Mouse (Mus musculus) kidney, embryonic 14.5 days (tissue): ENCODE data around the gene Yeats4. TPM values are rescaled to one million over a fixed set of nuclear protein-coding genes. Genes with fewer than 3 reads are reported as not detected.
"Not testable (repeated sequence)": the region's sequence is repeated elsewhere in the genome, so short reads cannot be mapped to it uniquely, and the experiment has no call there.

Experiments
- ATAC-seq: fragments of 200-750 bp; cut with Nextera tagmentation; 2 replicates; pipeline ENCODE4 v1.8.0; 2017; ENCODE audit warnings: moderate number of reproducible peaks, mild to moderate bottlenecking, moderate TSS enrichment, moderate library complexity; ENCODE audit not compliant: low FRiP score, low TSS enrichment
- H3K27ac ChIP-seq: fragments of 300-500 bp; sonication (generic); 2 replicates; pipeline ENCODE4 v1.5.1; 2014; ENCODE audit warnings: low read depth, mild to moderate bottlenecking, low read length, moderate library complexity, mixed read lengths
- H3K27me3 ChIP-seq: fragments of 300-500 bp; sonication (generic); 2 replicates; pipeline ENCODE4 v1.6.1; 2014; ENCODE audit warnings: mild to moderate bottlenecking, low read length; ENCODE audit not compliant: control insufficient read depth, insufficient read depth
- H3K36me3 ChIP-seq: fragments of 300-500 bp; sonication (generic); 2 replicates; pipeline ENCODE4 v1.6.1; 2014; ENCODE audit warnings: low read length, mixed read lengths; ENCODE audit not compliant: control insufficient read depth, insufficient read depth
- H3K4me1 ChIP-seq: fragments of 300-500 bp; sonication (generic); 2 replicates; pipeline ENCODE4 v1.6.1; 2014; ENCODE audit warnings: low read length, mixed read lengths; ENCODE audit not compliant: control insufficient read depth, insufficient read depth
- H3K4me2 ChIP-seq: fragments of 300-500 bp; sonication (generic); replicated peaks from 2 replicates; pipeline ENCODE4 v1.6.1; 2014; ENCODE audit warnings: low read depth, mild to moderate bottlenecking, low read length
- H3K4me3 ChIP-seq: fragments of 300-500 bp; sonication (generic); 2 replicates; pipeline ENCODE4 v1.5.1; 2014; ENCODE audit warnings: mild to moderate bottlenecking, low read length
- H3K9ac ChIP-seq: fragments of 300-500 bp; sonication (generic); 2 replicates; pipeline ENCODE4 v1.6.1; 2014; ENCODE audit warnings: low read depth, mild to moderate bottlenecking, low read length, moderate library complexity
- H3K9me3 ChIP-seq: fragments of 300-500 bp; sonication (generic); 2 replicates; pipeline ENCODE4 v1.6.1; 2016; ENCODE audit warnings: low read length; ENCODE audit not compliant: control insufficient read depth
- WGBS: fragments of 180-500 bp; shearing (Covaris S2); extraction: QIAGEN DNeasy Blood & Tissue Kit; methylation state at CpG from one replicate; pipeline ENCODE4 v1.1.7; 2014; 5-methylcytosine and 5-hydroxymethylcytosine counted together
- polyA plus RNA-seq: library from polyadenylated mRNA; unstranded; fragments of >200 nt; fragmentation: Nextera tagmentation; extraction: Ambion mirVana; gene quantifications from 2 replicates; pipeline ENCODE4 v1.2.1, GENCODE M21; 2014

The Yeats4 gene
- polyA plus RNA-seq, 1 experiment from 2014 or later = 93.5 TPM

- not testable (repeated sequence) for H3K27ac ChIP-seq, H3K4me2 ChIP-seq, H3K9ac ChIP-seq, ATAC-seq, H3K9me3 ChIP-seq, H3K36me3 ChIP-seq, H3K4me1 ChIP-seq, H3K4me3 ChIP-seq, H3K27me3 ChIP-seq
- 89% methylated on average over 6 of the region's 6 CpGs for WGBS
Measured at GRCm38 (mm10) chr10:117208787-117209186, 15.5 kb downstream of the Yeats4 start.

DNA sequence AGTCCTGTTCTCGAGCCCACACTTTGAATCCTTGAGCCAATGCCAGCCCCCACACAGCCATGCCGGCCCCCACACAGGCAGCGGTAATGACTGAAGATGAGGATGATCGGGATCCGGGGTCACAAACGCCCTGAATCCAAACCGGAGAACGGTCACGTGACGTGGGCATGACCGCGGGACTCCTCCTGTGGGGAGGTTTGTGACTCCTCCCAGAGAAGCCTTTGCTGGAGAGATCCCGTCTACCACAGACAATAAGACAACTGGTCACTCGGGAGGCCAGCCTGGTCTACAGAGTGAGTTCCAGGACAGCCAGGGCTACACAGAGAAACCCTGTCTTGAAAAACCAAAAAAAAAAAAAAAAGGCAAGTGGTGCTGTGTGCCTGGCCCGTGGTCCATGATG is 16.1 kb downstream of the Yeats4 start:
- Histone ChIP-seq H3K9me3 (no peaks in the 10 kb centered on the region), H3K4me3 (no peak overlapping the region), H3K36me3 (peaks cover 5% of the 10 kb centered on the region; the same call in 1 of the 2 replicates), H3K9ac (no peak overlapping the region), H3K4me1 (no peaks in the 10 kb centered on the region; the same call in 1 of the 2 replicates), H3K27ac (no peak overlapping the region), H3K4me2 (no peak overlapping the region), H3K27me3 (no peaks in the 10 kb centered on the region)
- WGBS = 48% methylated on average over 15 of the region's 15 CpGs
- peak; percentile 20; the same call in 1 of the 2 replicates for ATAC-seq

GRCm38 (mm10) chr10:117206070-117206469 is 18.2 kb downstream of the Yeats4 start:
- 95% methylated on average over 3 of the region's 3 CpGs for WGBS
- Histone ChIP-seq H3K4me1 (no peaks in the 10 kb centered on the region; the same call in 1 of the 2 replicates), H3K27ac (no peak overlapping the region), H3K27me3 (no peaks in the 10 kb centered on the region), H3K9me3 (no peaks in the 10 kb centered on the region), H3K9ac (no peak overlapping the region), H3K4me3 (no peak overlapping the region), H3K36me3 (no peaks in the 10 kb centered on the region), H3K4me2 (no peak overlapping the region)
- ATAC-seq = no peak

- no peaks in the 10 kb centered on the region; the same call in 1 of the 2 replicates for H3K4me1 ChIP-seq
- no peak overlapping the region for H3K4me3 ChIP-seq
- no peak overlapping the region for H3K9ac ChIP-seq
- H3K27me3 ChIP-seq = no peaks in the 10 kb centered on the region
- H3K9me3 ChIP-seq = no peaks in the 10 kb centered on the region
- H3K4me2 ChIP-seq = no peak overlapping the region
- no peaks in the 10 kb centered on the region for H3K36me3 ChIP-seq
- ATAC-seq = no peak
- no peak overlapping the region for H3K27ac ChIP-seq
- 71% methylated on average over 2 of the region's 2 CpGs for WGBS
Measured at GRCm38 (mm10) chr10:117203558-117203981, 20.7 kb downstream of the Yeats4 start.

- ATAC-seq = no peak
- Histone ChIP-seq H3K4me2 (no peak overlapping the region), H3K27ac (no peak overlapping the region), H3K27me3 (no peaks in the 10 kb centered on the region), H3K9me3 (no peaks in the 10 kb centered on the region), H3K4me3 (no peak overlapping the region), H3K4me1 (no peaks in the 10 kb centered on the region; the same call in 1 of the 2 replicates), H3K9ac (no peak overlapping the region), H3K36me3 (no peaks in the 10 kb centered on the region)
- WGBS = 57% methylated on average over 17 of the region's 17 CpGs
Measured at GRCm38 (mm10) chr10:117202981-117203557, 21.2 kb downstream of the Yeats4 start.

DNA sequence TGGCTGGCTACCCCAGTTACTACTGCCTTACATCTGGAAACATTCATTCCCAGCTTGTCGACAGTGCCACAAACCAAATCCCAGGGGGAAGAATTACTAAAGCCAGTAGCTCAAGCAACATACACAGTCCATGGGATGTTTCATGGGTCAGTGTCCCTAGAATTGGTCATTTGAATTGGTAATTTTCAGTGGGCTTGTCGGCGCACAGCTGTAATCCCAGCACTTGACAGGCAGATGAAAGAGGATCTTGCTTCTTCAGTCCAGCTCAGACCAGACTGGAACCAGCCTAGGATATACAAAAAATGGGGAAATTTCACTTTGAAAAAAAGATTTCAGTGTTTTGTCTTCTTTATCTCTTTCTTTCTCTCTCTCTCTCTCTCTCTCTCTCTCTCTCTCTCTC is 24.6 kb downstream of the Yeats4 start:
- no peak for ATAC-seq
- H3K36me3 ChIP-seq = no peaks in the 10 kb centered on the region

DNA sequence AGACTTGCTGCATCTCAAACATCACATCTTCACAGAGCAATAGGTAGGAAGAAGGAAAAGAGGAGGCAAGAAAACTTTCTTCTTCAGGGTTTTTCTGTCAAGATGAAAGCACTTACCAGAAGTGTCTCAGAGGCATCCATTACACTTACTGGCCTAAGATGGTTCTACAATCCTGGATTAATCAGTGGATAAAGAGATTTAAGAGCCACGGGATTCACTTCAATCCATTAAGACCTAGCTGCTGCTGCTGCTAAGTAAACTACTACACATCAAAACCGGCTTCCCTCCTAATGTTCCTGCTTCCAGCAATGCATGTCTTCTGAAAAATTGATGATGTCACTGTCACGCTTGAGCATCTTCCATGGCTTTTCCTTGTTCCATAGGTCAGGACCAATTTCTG is 27.6 kb downstream of the Yeats4 start:
- no peak for ATAC-seq
- Histone ChIP-seq H3K4me3 (no peak overlapping the region), H3K9me3 (no peaks in the 10 kb centered on the region), H3K36me3 (no peaks in the 10 kb centered on the region), H3K4me1 (no peaks in the 10 kb centered on the region), H3K4me2 (no peak overlapping the region), H3K27ac (no peak overlapping the region), H3K9ac (no peak overlapping the region), H3K27me3 (no peaks in the 10 kb centered on the region)
- WGBS = 89% methylated on average over 3 of the region's 3 CpGs

More for the DNA sequence above, 24.6 kb downstream of the Yeats4 start:
- no peaks in the 10 kb centered on the region for H3K27me3 ChIP-seq
- H3K4me3 ChIP-seq = no peak overlapping the region
- 80% methylated on average over 3 of the region's 3 CpGs for WGBS
- no peaks in the 10 kb centered on the region; the same call in 1 of the 2 replicates for H3K4me1 ChIP-seq
- H3K9ac ChIP-seq = no peak overlapping the region
- H3K9me3 ChIP-seq = no peaks in the 10 kb centered on the region
- no peak overlapping the region for H3K4me2 ChIP-seq
- no peak overlapping the region for H3K27ac ChIP-seq

DNA sequence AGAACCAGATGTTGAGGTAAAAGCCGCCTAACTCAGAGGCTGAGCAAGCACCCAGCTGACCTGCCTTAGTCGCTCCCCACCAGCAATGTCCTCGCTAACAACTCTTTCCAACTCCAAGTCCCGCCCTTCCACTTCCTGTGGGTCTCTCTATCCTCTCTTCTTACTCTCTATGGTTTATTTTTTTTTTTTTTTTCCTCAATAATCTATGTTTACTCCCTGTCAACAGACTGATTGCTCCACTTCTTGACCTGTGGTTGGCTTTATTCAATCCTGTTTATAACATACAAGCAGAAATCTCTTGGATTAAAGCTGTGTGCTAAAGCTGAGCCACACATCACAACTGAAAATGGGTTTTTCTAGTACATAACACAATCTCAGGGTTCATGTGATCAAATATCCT is 28.6 kb downstream of the Yeats4 start:
- Histone ChIP-seq H3K9ac (no peak overlapping the region), H3K36me3 (no peaks in the 10 kb centered on the region), H3K9me3 (no peaks in the 10 kb centered on the region), H3K4me3 (no peak overlapping the region), H3K4me1 (no peaks in the 10 kb centered on the region), H3K27me3 (no peaks in the 10 kb centered on the region), H3K27ac (no peak overlapping the region), H3K4me2 (no peak overlapping the region)
- no peak for ATAC-seq
- WGBS = 97% methylated on average over 4 of the region's 4 CpGs

- no peak for ATAC-seq
- Histone ChIP-seq H3K27ac (no peak overlapping the region), H3K4me3 (no peak overlapping the region), H3K9ac (no peak overlapping the region), H3K4me1 (no peaks in the 10 kb centered on the region), H3K36me3 (no peaks in the 10 kb centered on the region), H3K4me2 (no peak overlapping the region), H3K9me3 (no peaks in the 10 kb centered on the region), H3K27me3 (no peaks in the 10 kb centered on the region)
- WGBS = 88% methylated on average over 12 of the region's 12 CpGs
Measured at GRCm38 (mm10) chr10:117195005-117195404, 29.3 kb downstream of the Yeats4 start.
